Mouse (Mus musculus): ENCODE measurements at regions not wholly inside any gene's neighbourhood (a gene's known extent, or its start where the extent isn't known, plus 50 kb on each side); places are given as distances from the start of the nearest gene placed in this dataset.

- no peak for DNase-seq (ENCODE audit: inconsistent age in 2 of 2, low spot score in 1 of 2)
These were observed 541.1 kb downstream of the Plod2 start for GRCm38 (mm10) chr9:93083114-93083513.

GRCm38 (mm10) chr9:93098008-93098581 lies 556.1 kb downstream of the Plod2 start:
- DNase-seq (ENCODE audit: inconsistent age in 2 of 2, low spot score in 1 of 2), result no peak

- DNase-seq (ENCODE audit: inconsistent age in 2 of 2, low spot score in 1 of 2), result no peak
These were observed 588.5 kb downstream of the Plod2 start for GRCm38 (mm10) chr9:93130561-93130960.

- no peak for DNase-seq (ENCODE audit: inconsistent age in 2 of 2, low spot score in 1 of 2)
These were observed 589.7 kb downstream of the Plod2 start for GRCm38 (mm10) chr9:93131620-93132200.

GRCm38 (mm10) chr9:93136349-93136748 lies 594.3 kb downstream of the Plod2 start:
- no peak for DNase-seq (ENCODE audit: inconsistent age in 2 of 2, low spot score in 1 of 2)

GRCm38 (mm10) chr9:93170071-93170470 lies 628.0 kb downstream of the Plod2 start:
- DNase-seq (ENCODE audit: inconsistent age in 2 of 2, low spot score in 1 of 2), result no peak

GRCm38 (mm10) chr9:93186638-93187037 lies 644.6 kb downstream of the Plod2 start:
- no peak for DNase-seq (ENCODE audit: inconsistent age in 2 of 2, low spot score in 1 of 2)

- DNase-seq (ENCODE audit: inconsistent age in 2 of 2, low spot score in 1 of 2), result no peak
These were observed 690.5 kb downstream of the Plod2 start for GRCm38 (mm10) chr9:93232562-93232961.

- DNase-seq (ENCODE audit: inconsistent age in 2 of 2, low spot score in 1 of 2), result no peak
These were observed 710.1 kb downstream of the Plod2 start for GRCm38 (mm10) chr9:93252146-93252545.

GRCm38 (mm10) chr9:93297332-93297731 lies 755.3 kb downstream of the Plod2 start:
- no peak for DNase-seq (ENCODE audit: inconsistent age in 2 of 2, low spot score in 1 of 2)

- DNase-seq (ENCODE audit: inconsistent age in 2 of 2, low spot score in 1 of 2), result no peak
These were observed 764.7 kb downstream of the Plod2 start for GRCm38 (mm10) chr9:93306753-93307152.

GRCm38 (mm10) chr9:93328997-93329682 lies 787.1 kb downstream of the Plod2 start:
- peak in 1 of 2 experiments; percentile 19 for DNase-seq (ENCODE audit: inconsistent age in 2 of 2, low spot score in 1 of 2)

All from adrenal gland, adult (tissue).